Mouse (Mus musculus): Measurements from ENCODE around the gene Gatd1.

Gatd1 gene

GRCm38 (mm10) chr7:141441460-141441859 lies 27.5 kb upstream of the Gatd1 start:
- no peak for DNase-seq

- peak; percentile 80 for DNase-seq
These were observed 26.7 kb upstream of the Gatd1 start for GRCm38 (mm10) chr7:141440613-141441012.

- no peak for DNase-seq
These were observed 25.9 kb upstream of the Gatd1 start for GRCm38 (mm10) chr7:141439811-141440210.

- no peak for DNase-seq
These were observed 25.3 kb upstream of the Gatd1 start for GRCm38 (mm10) chr7:141439140-141439679.

- DNase-seq = no peak
These were observed 24.4 kb upstream of the Gatd1 start for GRCm38 (mm10) chr7:141438201-141438968.

GRCm38 (mm10) chr7:141437178-141438120 lies 23.5 kb upstream of the Gatd1 start, which contains the start of gene Slc25a22:
TSS of gene Slc25a22 (minus strand) at chr7:141437892.
- DNase-seq = peak; percentile 90

GRCm38 (mm10) chr7:141436523-141436892 lies 22.6 kb upstream of the Gatd1 start:
- no peak for DNase-seq

- DNase-seq = no peak
These were observed 22.1 kb upstream of the Gatd1 start for GRCm38 (mm10) chr7:141435856-141436522.

- peak; percentile 81 for DNase-seq
These were observed 21.4 kb upstream of the Gatd1 start for GRCm38 (mm10) chr7:141435129-141435855.

- DNase-seq = peak; percentile 54
These were observed 20.5 kb upstream of the Gatd1 start for GRCm38 (mm10) chr7:141434464-141434863.

GRCm38 (mm10) chr7:141433517-141434400 lies 19.8 kb upstream of the Gatd1 start:
- no peak for DNase-seq

GRCm38 (mm10) chr7:141432741-141433516 lies 19.0 kb upstream of the Gatd1 start:
- DNase-seq = no peak

GRCm38 (mm10) chr7:141432186-141432611 lies 18.3 kb upstream of the Gatd1 start:
- DNase-seq = no peak

- no peak for DNase-seq
These were observed 17.7 kb upstream of the Gatd1 start for GRCm38 (mm10) chr7:141431434-141432185.

- DNase-seq = no peak
These were observed 16.8 kb upstream of the Gatd1 start for GRCm38 (mm10) chr7:141430585-141431240.

GRCm38 (mm10) chr7:141429840-141430584 lies 16.1 kb upstream of the Gatd1 start:
- no peak for DNase-seq

GRCm38 (mm10) chr7:141429310-141429709 lies 15.4 kb upstream of the Gatd1 start, which contains the start of gene Cend1:
TSS of gene Cend1 (minus strand) at chr7:141429491.
- DNase-seq = peak; percentile 54

- no peak for DNase-seq
These were observed 14.8 kb upstream of the Gatd1 start for GRCm38 (mm10) chr7:141428701-141429100.

Data from lung, postnatal 36 days (tissue).